Mouse (Mus musculus) adrenal gland, adult 18-20 months (tissue): ENCODE results near the gene Gm1113. TPM values are rescaled to one million over a fixed set of nuclear protein-coding genes. Genes with fewer than 3 reads are reported as not detected.

Source experiments
- DNase-seq, 2 experiments: peaks; one replicate each; pipeline ENCODE4 v3.0.0; 2021 to 2022; ENCODE audit warnings: low spot score in 2 of 2
- total RNA-seq, 2 experiments: library from RNA; stranded (reverse); gene quantifications; 1 replicate in 1 of 2; 2 replicates in 1 of 2; pipeline ENCODE4 v1.2.3; 2021

The Gm1113 gene
- total RNA-seq, 2 experiments from 2014 or later: not detected

GRCm38 (mm10) chr9:35482014-35482898 lies 35.8 kb downstream of the Gm1113 start:
- DNase-seq: no peak

- no peak for DNase-seq
These were observed 38.6 kb downstream of the Gm1113 start for GRCm38 (mm10) chr9:35479456-35479855.

- DNase-seq: no peak
These were observed 42.7 kb downstream of the Gm1113 start for GRCm38 (mm10) chr9:35475394-35475793.

- DNase-seq: no peak
These were observed 43.9 kb downstream of the Gm1113 start for GRCm38 (mm10) chr9:35474104-35474724.

GRCm38 (mm10) chr9:35468913-35469312 lies 49.2 kb downstream of the Gm1113 start:
- no peak for DNase-seq

- no peak for DNase-seq
These were observed 50.7 kb downstream of the Gm1113 start for GRCm38 (mm10) chr9:35467264-35467817.

- DNase-seq: no peak
These were observed 58.5 kb downstream of the Gm1113 start for GRCm38 (mm10) chr9:35459594-35459993.

Other genes with a start within 250 kb of the Gm1113 start
- gene Cdon, start 97.1 kb downstream of the Gm1113 start, total RNA-seq: 10 to 100 TPM in 1 of 2 experiments, 1 to 10 TPM in 1; 7.7 to 12.2 TPM
- 1 to 10 TPM; 1.0 to 1.1 TPM for gene Ddx25, start 40.3 kb upstream of the Gm1113 start, total RNA-seq
- 10 to 100 TPM in 1 of 2 experiments, 1 to 10 TPM in 1; 9.5 to 13.0 TPM for gene Pus3, start 40.3 kb upstream of the Gm1113 start, total RNA-seq
- gene Pate2, start 52.0 kb upstream of the Gm1113 start, total RNA-seq: under 1 TPM; 0.30 to 0.38 TPM
- 1 to 10 TPM; 2.7 to 3.1 TPM for gene Hyls1, start 52.1 kb upstream of the Gm1113 start, total RNA-seq
- gene Pate4, start 93.7 kb upstream of the Gm1113 start, total RNA-seq: not detected
- not detected for gene Pate3, start 129.9 kb upstream of the Gm1113 start, total RNA-seq
- gene Pate1, start 169.1 kb upstream of the Gm1113 start, total RNA-seq: not detected
- not detected for gene Gm17677, start 222.8 kb upstream of the Gm1113 start, total RNA-seq